Mouse (Mus musculus) left cerebral cortex, postnatal 4 days (tissue): ENCODE results near the gene 1700029I15Rik. TPM values are rescaled to one million over a fixed set of nuclear protein-coding genes. Genes with fewer than 3 reads are reported as not detected.

Source experiments
- DNase-seq: peaks from one replicate; pipeline ENCODE4 v3.0.0-alpha.2; 2022
- intact Hi-C: fragments of 180-260 bp; cut with DNase I; formaldehyde crosslinking; loops from one replicate; pipeline ENCODE4 v1.15.1; 2025
- total RNA-seq, 2 experiments: library from RNA; stranded (reverse); gene quantifications; 2 replicates each; pipeline ENCODE4 v1.2.3; 2021

1700029I15Rik gene
- total RNA-seq, 2 experiments from 2014 or later, result 2.8 to 3.2 TPM

DNA sequence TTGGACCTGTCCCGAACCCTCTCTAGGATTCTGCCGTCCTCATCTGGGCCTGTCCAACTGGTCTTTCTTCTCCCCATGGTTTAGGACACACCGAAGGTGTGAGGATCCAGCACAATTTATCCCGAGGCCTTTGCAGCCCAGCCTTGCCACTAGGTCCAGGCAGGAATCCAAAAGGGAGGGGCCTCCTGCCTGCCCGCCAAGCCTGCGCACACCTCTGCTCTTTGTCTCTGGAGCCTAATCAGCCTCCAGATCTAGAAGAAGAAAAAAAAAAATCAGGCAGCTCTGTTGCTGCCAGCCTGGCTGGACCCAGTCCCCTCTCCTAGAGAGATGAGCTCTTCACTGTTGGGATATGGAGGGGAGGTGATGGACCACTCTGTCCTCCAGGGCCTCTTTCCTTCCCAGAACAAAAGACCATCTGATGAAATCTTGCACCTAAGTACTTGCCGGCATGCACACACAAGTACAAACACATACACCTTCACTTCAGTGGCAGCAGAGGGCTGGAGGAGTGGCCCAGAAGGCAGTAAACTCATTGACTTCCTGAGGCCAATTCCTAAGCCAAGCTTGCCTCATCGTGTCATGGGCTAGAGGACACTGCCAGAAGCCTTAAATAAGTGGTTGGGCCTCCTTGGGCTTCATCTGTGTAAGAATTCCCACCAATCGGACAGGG lies 9.4 kb upstream of the 1700029I15Rik start:
- intact Hi-C loops, result no loop called here
- DNase-seq, result peak; percentile 67

DNA sequence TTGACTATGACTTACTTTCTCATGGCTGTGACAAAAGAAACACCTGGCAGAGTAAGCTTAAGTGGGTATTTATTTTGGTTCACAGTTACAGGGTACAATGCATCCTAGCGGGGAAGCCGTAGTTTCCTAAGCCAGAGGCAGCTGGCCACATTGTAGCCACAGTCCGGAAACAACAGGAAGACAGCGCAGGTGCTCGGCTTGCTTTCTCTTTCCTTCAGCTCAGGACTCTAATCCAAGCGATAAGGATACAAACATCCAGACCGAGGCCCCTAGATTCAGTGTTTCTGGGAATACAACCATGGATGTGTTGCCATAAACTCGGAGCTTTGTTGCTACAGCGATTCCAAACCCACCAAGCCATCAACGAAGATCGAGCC lies 8.9 kb upstream of the 1700029I15Rik start:
- intact Hi-C loops, result no loop called here
- DNase-seq, result no peak

GRCm38 (mm10) chr2:92374514-92374913 lies 7.8 kb upstream of the 1700029I15Rik start, which contains the start of the genes Pex16 and Large2:
Pex16 (plus strand) TSS chr2:92374676.
Large2 (minus strand) TSS chr2:92374869.
- peak; percentile 39 for DNase-seq
- intact Hi-C loops, result no loop called here

- intact Hi-C loops, result no loop called here
- DNase-seq, result peak; percentile 95
These were observed 7.2 kb upstream of the 1700029I15Rik start for GRCm38 (mm10) chr2:92375099-92375623.

GRCm38 (mm10) chr2:92375788-92376187 lies 6.5 kb upstream of the 1700029I15Rik start:
- no peak for DNase-seq
- intact Hi-C loops, result no loop called here

- intact Hi-C loops, result no loop called here
- no peak for DNase-seq
These were observed 6.0 kb upstream of the 1700029I15Rik start for GRCm38 (mm10) chr2:92376300-92376699.

GRCm38 (mm10) chr2:92377320-92377719 lies 5.0 kb upstream of the 1700029I15Rik start:
- DNase-seq, result no peak
- intact Hi-C loops, result no loop called here

DNA sequence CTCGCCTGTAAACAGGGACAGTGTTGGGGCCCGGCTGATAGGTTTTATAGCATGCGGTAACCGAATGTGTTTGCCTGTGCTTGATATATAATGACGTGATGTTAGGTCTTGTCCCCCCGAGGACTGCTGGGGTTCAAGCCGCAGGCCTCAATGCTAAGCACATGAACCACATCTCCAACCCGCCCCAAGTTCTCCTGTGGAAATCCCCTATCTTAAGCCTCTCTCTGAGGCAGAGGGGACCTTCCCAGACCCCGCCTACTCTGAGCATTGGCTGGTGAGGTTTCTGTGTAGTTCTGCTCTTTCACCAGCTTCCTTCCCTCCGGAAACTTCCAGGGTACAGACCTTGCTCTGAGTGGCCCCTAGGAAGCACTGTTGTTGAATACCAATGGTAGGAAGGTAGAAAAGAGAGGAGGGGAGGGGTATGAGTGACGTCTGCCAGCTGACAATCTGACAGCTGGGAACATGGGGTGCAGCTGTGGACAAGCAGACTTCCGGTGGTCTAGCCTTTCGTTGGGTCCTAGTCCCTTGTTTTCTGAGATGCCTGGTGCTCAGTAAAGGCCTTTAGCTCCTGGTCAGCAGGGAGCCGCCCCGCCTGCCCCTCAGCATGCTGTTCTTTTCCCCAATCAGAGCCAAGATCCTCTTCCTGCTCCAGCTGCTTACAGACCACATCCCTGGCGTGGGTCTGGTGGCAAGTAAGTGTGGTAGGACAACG lies 2.4 kb upstream of the 1700029I15Rik start:
- intact Hi-C loops, result no loop called here
- DNase-seq, result no peak

DNA sequence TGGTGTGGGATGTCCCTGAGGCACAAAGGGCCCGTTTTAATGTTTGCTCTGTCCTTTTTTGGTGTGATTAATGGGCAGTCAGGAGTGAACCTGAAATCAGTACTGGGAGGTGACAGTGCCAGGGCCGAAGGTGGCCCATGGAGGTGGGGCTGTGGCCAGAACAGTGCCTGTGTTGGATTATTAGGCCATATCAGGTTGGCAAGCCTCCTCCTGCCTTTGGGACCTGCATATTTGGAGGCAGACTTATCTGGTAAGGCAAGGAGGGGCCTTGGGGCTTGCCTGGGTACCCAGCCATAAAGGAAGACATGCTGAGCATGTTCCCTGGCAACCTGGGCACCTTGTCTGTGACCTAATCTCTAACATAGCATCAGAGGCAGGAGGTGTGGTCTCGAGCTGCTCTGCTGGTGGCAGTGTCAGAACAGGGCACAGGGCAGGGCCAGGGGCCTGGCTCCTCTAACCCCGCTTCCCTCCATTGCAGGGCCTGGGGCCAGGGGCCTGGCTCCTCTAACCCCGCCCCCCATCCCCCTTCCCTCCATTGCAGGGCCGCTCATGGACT lies 1.8 kb upstream of the 1700029I15Rik start:
- DNase-seq, result no peak
- intact Hi-C loops, result no loop called here

DNA sequence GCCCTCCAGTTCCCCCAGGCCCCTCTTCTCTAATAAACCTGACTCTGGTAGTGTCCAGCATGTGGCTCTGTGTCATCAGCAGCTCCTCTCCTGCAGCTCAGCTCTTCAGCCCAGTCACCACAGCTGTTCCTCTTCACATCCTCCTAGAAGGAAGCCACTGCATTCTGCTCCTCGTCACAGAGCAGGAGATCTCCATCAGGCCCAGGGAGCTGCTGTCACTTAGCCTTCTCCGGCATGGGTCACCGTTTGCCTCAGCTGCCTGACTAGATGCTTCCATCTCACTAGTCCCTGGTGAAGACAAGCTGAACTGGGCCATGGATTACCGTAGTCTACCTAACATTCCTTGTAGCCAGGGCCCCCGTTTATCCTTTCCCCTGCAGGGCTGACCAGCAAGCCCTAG lies 1.2 kb upstream of the 1700029I15Rik start:
- intact Hi-C loops, result no loop called here
- DNase-seq, result no peak

DNA sequence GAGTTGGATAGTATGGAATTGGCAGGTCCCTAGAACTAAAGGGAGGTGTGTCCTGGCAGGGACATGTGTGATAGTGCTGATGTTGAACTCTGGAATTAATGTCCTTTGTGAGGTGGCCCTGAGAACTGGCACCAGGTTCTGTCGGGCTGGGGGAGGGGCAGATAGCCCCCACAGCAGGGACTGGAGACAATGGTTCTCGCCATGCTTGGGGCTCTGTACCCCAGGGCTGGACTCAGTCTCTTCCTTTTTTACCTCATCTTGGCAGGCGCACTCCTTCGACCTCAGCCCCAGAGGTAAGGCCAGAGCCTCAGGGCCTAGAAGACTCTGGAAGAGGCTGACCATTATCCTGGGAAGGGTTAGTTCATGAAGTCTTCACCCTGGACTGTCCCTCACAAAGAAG lies 421 bp downstream of the 1700029I15Rik start:
- intact Hi-C loops, result no loop called here
- DNase-seq, result no peak

GRCm38 (mm10) chr2:92384101-92384500 lies 1.8 kb downstream of the 1700029I15Rik start:
- intact Hi-C loops, result no loop called here
- no peak for DNase-seq

- no peak for DNase-seq
- intact Hi-C loops, result no loop called here
These were observed 3.0 kb downstream of the 1700029I15Rik start for GRCm38 (mm10) chr2:92385113-92386051.

DNA sequence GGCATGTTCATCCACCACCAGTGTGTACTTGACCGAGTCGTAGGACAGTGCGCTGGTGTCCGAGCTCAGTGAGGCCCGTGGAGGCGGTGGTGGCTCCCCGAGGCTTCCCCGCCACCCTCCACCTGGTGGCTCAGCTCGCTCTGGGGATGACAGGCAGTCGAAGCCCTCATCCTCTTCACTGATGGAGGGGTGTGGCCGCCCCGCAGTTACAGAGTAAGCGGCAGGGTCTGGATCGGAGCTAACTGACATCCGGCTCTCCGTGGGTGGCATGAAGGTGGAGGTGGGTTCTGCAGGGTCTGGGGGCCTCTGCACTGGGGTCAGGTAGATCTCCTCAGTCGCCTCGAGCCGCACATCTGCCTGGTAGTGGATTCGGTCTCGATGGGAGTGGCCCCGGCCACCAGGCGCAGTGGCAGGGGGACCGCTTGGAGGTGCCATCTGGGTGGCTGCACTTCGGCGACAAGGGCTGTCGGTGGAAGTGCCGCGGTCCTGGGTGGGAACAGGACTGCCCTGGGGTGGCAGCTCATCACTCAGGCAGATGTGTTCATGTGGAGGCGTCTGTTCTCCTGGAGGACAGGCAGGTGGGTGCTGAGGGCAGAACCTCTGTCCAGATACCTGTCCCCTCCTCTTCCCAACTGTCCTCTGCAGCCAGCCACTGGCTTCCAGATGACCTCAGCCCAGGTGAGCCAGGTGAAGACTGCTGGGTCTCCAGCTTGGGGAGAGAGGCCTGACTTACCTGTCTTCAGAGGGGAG lies 4.7 kb downstream of the 1700029I15Rik start:
- DNase-seq, result no peak
- intact Hi-C loops, result no loop called here

DNA sequence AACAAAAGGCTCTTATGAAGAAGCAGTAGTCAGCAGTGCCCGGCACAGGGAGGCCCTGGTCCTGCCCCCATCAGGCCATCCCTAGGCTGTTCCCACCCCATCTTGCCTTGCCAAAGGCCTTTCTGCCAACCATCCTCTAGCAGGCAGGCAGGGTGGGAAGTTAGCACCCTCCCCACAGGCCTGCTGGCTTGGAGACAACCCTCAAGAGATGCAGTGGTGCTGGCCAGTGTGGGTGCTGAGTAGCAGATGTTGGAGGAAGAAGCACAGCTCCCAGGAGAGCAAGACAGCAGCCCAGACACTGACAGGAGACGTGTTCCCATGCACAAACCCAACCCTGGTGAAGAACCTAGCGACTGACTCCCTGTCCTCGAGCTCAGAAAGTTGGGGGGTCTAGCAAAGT lies 5.3 kb downstream of the 1700029I15Rik start:
- DNase-seq, result no peak
- intact Hi-C loops, result no loop called here

DNA sequence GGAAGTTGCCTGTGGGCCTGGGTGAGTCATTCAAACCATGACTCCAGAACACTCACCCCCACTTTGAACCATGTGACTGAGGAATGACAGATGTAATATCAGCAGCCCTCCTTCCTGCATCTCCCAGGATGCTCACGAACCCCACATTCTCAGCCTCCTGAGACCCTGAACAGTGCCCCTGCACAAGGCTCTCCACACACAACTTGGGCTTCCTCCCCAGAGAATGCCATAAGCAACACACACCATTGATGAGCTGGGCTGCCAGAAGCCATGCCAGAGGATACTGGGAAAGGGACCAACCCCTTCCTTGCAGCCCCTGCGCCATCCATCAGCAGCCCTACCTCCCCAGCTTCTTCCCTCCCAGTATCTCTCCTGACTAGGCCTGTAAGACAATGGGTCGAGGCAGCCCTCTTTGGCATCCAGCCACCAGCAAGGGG lies 5.8 kb downstream of the 1700029I15Rik start:
- intact Hi-C loops, result no loop called here
- DNase-seq, result peak; percentile 32

- intact Hi-C loops, result no loop called here
- DNase-seq, result peak; percentile 97
These were observed 6.7 kb downstream of the 1700029I15Rik start for GRCm38 (mm10) chr2:92388891-92389641.

DNA sequence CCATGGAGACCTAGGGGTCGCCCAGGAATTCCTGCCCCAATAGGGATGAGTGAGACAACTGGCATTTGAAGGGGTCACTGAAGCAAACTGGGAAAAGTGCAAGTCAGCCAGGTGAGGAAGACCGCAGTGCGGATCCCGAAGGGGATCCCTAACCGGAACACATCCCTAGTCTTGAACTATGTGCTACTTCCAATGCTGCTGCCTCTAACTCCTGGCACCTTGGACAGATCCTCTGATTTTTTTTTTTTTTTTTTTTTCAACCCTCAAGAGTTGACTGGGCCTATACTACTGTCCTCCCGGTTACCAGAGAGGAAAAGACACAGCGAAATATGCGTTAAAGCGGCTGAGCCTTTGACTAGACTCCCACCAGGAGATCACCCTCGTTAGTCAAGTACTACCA lies 7.3 kb downstream of the 1700029I15Rik start:
- intact Hi-C loops, result no loop called here
- DNase-seq, result no peak
